Mouse (Mus musculus) olfactory bulb, adult 2 months (tissue): Measurements from ENCODE around the gene Ankrd22.

Experiments
- CTCF ChIP-seq: fragments of 200-500 bp; IDR thresholded peaks from 2 replicates; pipeline ENCODE4 v1.5.1; 2012; ENCODE audit warnings: low read depth, mild to moderate bottlenecking, low read length, moderate library complexity; ENCODE audit not compliant: insufficient read depth
- POLR2A ChIP-seq: fragments of 200-500 bp; IDR thresholded peaks from 2 replicates; pipeline ENCODE4 v1.6.1; 2012; ENCODE audit warnings: mild to moderate bottlenecking, low read depth, low read length, moderate library complexity; ENCODE audit not compliant: insufficient read depth

DNA sequence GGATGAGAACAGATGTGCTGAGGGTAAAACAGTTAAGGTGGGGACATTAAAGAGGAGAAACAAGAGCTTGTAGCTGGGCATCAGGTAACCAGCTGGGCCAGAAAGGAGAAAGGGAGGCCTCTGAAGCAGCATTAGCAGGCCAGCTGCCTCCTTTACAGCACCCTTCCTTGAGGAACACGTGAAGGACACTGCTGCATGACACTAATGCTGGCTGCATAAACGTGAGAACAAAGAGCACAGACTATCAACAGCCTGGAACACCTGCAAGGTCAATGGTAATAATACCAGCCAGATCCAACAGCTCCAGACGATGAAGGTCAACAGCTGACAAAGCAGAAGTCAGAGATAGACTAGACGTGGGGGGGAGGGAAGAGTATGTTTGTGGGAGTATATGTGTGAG, 48.3 kb upstream of the Ankrd22 start:
- TF ChIP-seq POLR2A = no peak
- TF ChIP-seq CTCF = no peak
